Comparison of ENCODE assay signal across 8 mouse cellular contexts in genomic region chr13:93302846-93303562, GRCm38 (mm10). TPM values are rescaled to one million over a fixed set of nuclear protein-coding genes. Genes with fewer than 3 reads are reported as not detected.
DNase-seq lines count a peak whose midpoint lies in the region; ATAC-seq and TF ChIP-seq lines count a peak whose summit lies in the region.

No protein-coding gene starts in this region.

- no peak for DNase-seq in kidney, adult 8-10 months
- DNase-seq in thymus, postnatal 0 days (ENCODE audit: low spot score) = no peak
- DNase-seq in urinary bladder, adult 2 months (ENCODE audit: low spot score) = no peak
- DNase-seq in left cerebral cortex, adult 18-20 months (ENCODE audit: low spot score in 2 of 2) = no peak

- peak overlapping the region; percentile 95 for H3K27ac ChIP-seq in kidney, embryonic 16.5 days (ENCODE audit: low read length)
- peak overlapping the region; percentile 95 for H3K27ac ChIP-seq in bone marrow, adult 2 months (ENCODE audit: control insufficient read depth, insufficient read depth, low read depth, low read length, poor library complexity)
- peak overlapping the region; percentile 99 for H3K27ac ChIP-seq in hindbrain, embryonic 16.5 days (ENCODE audit: low read depth, low read length)

- H3K4me3 ChIP-seq in kidney, embryonic 16.5 days (ENCODE audit: low read length) = peak overlapping the region; percentile 87
- peak overlapping the region; percentile 85 for H3K4me3 ChIP-seq in bone marrow, adult 2 months (replicated peaks; ENCODE audit: control insufficient read depth, low read depth, low read length)
- H3K4me3 ChIP-seq in hindbrain, embryonic 16.5 days (ENCODE audit: low read length) = peak overlapping the region; percentile 94

- H3K9me3 ChIP-seq in kidney, embryonic 16.5 days (ENCODE audit: low read length) = no peaks in the 10 kb centered on the region
- H3K9me3 ChIP-seq in hindbrain, embryonic 16.5 days (ENCODE audit: control insufficient read depth, low read length) = no peaks in the 10 kb centered on the region

- TF ChIP-seq POLR2A in bone marrow, adult 2 months (IDR thresholded peaks at IDR 0.05; ENCODE audit: borderline replicate concordance, control insufficient read depth, low read depth, low read length) = no peak

- 11% methylated on average over 19 of the region's 19 CpGs for WGBS in kidney, embryonic 16.5 days
- 14% methylated on average over 19 of the region's 19 CpGs for WGBS in bone marrow, adult 2 months
- WGBS in hindbrain, embryonic 16.5 days = 12% methylated on average over 19 of the region's 19 CpGs

- peak overlapping the region; percentile 95 for H3K9ac ChIP-seq in kidney, embryonic 16.5 days (replicated peaks; ENCODE audit: low read length)
- H3K9ac ChIP-seq in hindbrain, embryonic 16.5 days (ENCODE audit: low read depth, low read length) = peak overlapping the region; percentile 93

- H3K36me3 ChIP-seq in kidney, embryonic 16.5 days (ENCODE audit: insufficient read depth, low read length) = no peaks in the 10 kb centered on the region
- no peaks in the 10 kb centered on the region for H3K36me3 ChIP-seq in hindbrain, embryonic 16.5 days (ENCODE audit: control insufficient read depth, insufficient read depth, low read length)

- H3K27me3 ChIP-seq in kidney, embryonic 16.5 days (ENCODE audit: insufficient read depth, low read length) = no peaks in the 10 kb centered on the region
- H3K27me3 ChIP-seq in hindbrain, embryonic 16.5 days (replicated peaks; ENCODE audit: control insufficient read depth, insufficient read depth, low read length) = no peaks in the 10 kb centered on the region

- peak overlapping the region; percentile 85 for H3K4me2 ChIP-seq in kidney, embryonic 16.5 days (replicated peaks; ENCODE audit: low read depth, low read length)
- H3K4me2 ChIP-seq in hindbrain, embryonic 16.5 days (ENCODE audit: low read length) = peak overlapping the region; percentile 53

- H3K4me1 ChIP-seq in kidney, embryonic 16.5 days (ENCODE audit: insufficient read depth, low read length) = peaks cover 24% of the 10 kb centered on the region
- peaks cover 2% of the 10 kb centered on the region for H3K4me1 ChIP-seq in bone marrow, adult 2 months (ENCODE audit: control insufficient read depth, insufficient read depth, low read length)
- peaks cover 12% of the 10 kb centered on the region for H3K4me1 ChIP-seq in hindbrain, embryonic 16.5 days (ENCODE audit: control insufficient read depth, insufficient read depth, low read depth, low read length)

- TF ChIP-seq CTCF in bone marrow, adult 2 months (IDR thresholded peaks at IDR 0.05; ENCODE audit: control insufficient read depth, insufficient read depth, low read length) = no peak

- ATAC-seq in kidney, embryonic 16.5 days (ENCODE audit: low FRiP score, low TSS enrichment) = peak; percentile 80
- no peak for ATAC-seq in hindbrain, embryonic 16.5 days
- peak; percentile 36; the same call in 1 of the 2 replicates for ATAC-seq in monocyte, adult 5-6 weeks (replicated peaks; ENCODE audit: insufficient number of reproducible peaks, low FRiP score, low TSS enrichment, poor library complexity, severe bottlenecking)

RNA-seq across cellular contexts. Expression of gene Homer1, which starts 3.6 kb away (rescaled TPM):
- 3.2 and 4.5 TPM in 2 replicates for polyA plus RNA-seq in kidney, embryonic 16.5 days (2015; fragmentation: Nextera tagmentation; extraction: Ambion mirVana)
- polyA plus RNA-seq in bone marrow, adult 2 months (2011; ENCODE audit: insufficient read depth, insufficient read length, low replicate concordance, missing spikeins) = 2.8 and 4.4 TPM in 2 replicates
- 9.4 and 9.6 TPM in 2 replicates for polyA plus RNA-seq in hindbrain, embryonic 16.5 days (2015; fragmentation: Nextera tagmentation; extraction: Ambion mirVana)
- total RNA-seq in monocyte, adult 5-6 weeks (2017) = 18.7 to 30.9 TPM (median 19.0 TPM) in 3 replicates
- polyA plus RNA-seq in thymus, postnatal 0 days (2015; fragmentation: Nextera tagmentation; extraction: Ambion mirVana) = 1.8 and 2.0 TPM in 2 replicates
- polyA plus RNA-seq in urinary bladder, adult 2 months (2012; rRNA removed) = 8.3 and 8.8 TPM in 2 replicates
- 100 to 1,000 TPM; 319 to 463 TPM for total RNA-seq in left cerebral cortex, adult 18-20 months (2021)
